Mouse (Mus musculus) forebrain, embryonic 15.5 days (tissue): ENCODE data around the gene Lamb2. TPM values are rescaled to one million over a fixed set of nuclear protein-coding genes. Genes with fewer than 3 reads are reported as not detected.

Source experiments
- ATAC-seq: fragments of 200-750 bp; cut with Nextera tagmentation; replicated peaks from 2 replicates; pipeline ENCODE4 v1.8.0; 2017; ENCODE audit warnings: mild to moderate bottlenecking, moderate TSS enrichment, moderate library complexity
- H3K27ac ChIP-seq: fragments of 300-500 bp; sonication (generic); replicated peaks from 2 replicates; pipeline ENCODE4 v1.5.1; 2015; ENCODE audit warnings: mild to moderate bottlenecking, inconsistent platforms
- H3K27me3 ChIP-seq: fragments of 300-500 bp; sonication (generic); 2 replicates; pipeline ENCODE4 v1.6.1; 2015; ENCODE audit warnings: inconsistent platforms
- H3K36me3 ChIP-seq: fragments of 300-500 bp; sonication (generic); 2 replicates; pipeline ENCODE4 v1.6.1; 2015; ENCODE audit warnings: mild to moderate bottlenecking, inconsistent platforms
- H3K4me1 ChIP-seq: fragments of 300-500 bp; sonication (generic); 2 replicates; pipeline ENCODE4 v1.6.1; 2015; ENCODE audit warnings: inconsistent platforms
- H3K4me2 ChIP-seq: fragments of 300-500 bp; sonication (generic); replicated peaks from 2 replicates; pipeline ENCODE4 v1.6.1; 2015; ENCODE audit warnings: mild to moderate bottlenecking, inconsistent platforms
- H3K4me3 ChIP-seq: fragments of 300-500 bp; sonication (generic); 2 replicates; pipeline ENCODE4 v1.5.1; 2015; ENCODE audit warnings: mild to moderate bottlenecking, inconsistent platforms
- H3K9ac ChIP-seq: fragments of 300-500 bp; sonication (generic); replicated peaks from 2 replicates; pipeline ENCODE4 v1.6.1; 2015; ENCODE audit warnings: mild to moderate bottlenecking, inconsistent platforms
- H3K9me3 ChIP-seq: fragments of 300-500 bp; sonication (generic); 2 replicates; pipeline ENCODE4 v1.6.1; 2016; ENCODE audit warnings: inconsistent platforms
- WGBS: fragments of 180-500 bp; shearing (Covaris S2); methylation state at CpG from one replicate; pipeline ENCODE4 v1.1.7; 2015; ENCODE audit warnings: mixed read lengths; 5-methylcytosine and 5-hydroxymethylcytosine counted together
- polyA plus RNA-seq: library from polyadenylated mRNA; unstranded; fragments of >200 nt; fragmentation: Nextera tagmentation; extraction: Ambion mirVana; gene quantifications from 2 replicates; pipeline ENCODE4 v1.2.1, GENCODE M21; 2015

Lamb2 gene
- polyA plus RNA-seq, 1 experiment from 2014 or later = 15.7 TPM

- ATAC-seq = peak; percentile 87
- Histone ChIP-seq H3K27me3 (no peaks in the 10 kb centered on the region), H3K4me1 (peaks cover 46% of the 10 kb centered on the region), H3K9ac (peak overlapping the region; percentile 60), H3K36me3 (peaks cover 11% of the 10 kb centered on the region; the same call in 1 of the 2 replicates), H3K27ac (peak overlapping the region; percentile 83), H3K9me3 (no peaks in the 10 kb centered on the region), H3K4me2 (peak overlapping the region; percentile 72), H3K4me3 (peak overlapping the region; percentile 51)
- WGBS = under 1% methylated on average over 40 of the region's 40 CpGs
Measured at GRCm38 (mm10) chr9:108452291-108452906, 27.1 kb upstream of the Lamb2 start.

- Histone ChIP-seq H3K9me3 (no peaks in the 10 kb centered on the region), H3K9ac (peak overlapping the region; percentile 60), H3K4me2 (peak overlapping the region; percentile 72), H3K36me3 (peaks cover 9% of the 10 kb centered on the region; the same call in 1 of the 2 replicates), H3K4me1 (peaks cover 46% of the 10 kb centered on the region), H3K4me3 (peak overlapping the region; percentile 51), H3K27me3 (no peaks in the 10 kb centered on the region), H3K27ac (peak overlapping the region; percentile 83)
- ATAC-seq = peak; percentile 17; the same call in 1 of the 2 replicates
- WGBS = 42% methylated on average over 6 of the region's 6 CpGs
Measured at GRCm38 (mm10) chr9:108452911-108453310, 26.6 kb upstream of the Lamb2 start.

- ATAC-seq = no peak
- Histone ChIP-seq H3K9ac (peak overlapping the region; percentile 60), H3K27ac (peak overlapping the region; percentile 83), H3K4me1 (peaks cover 46% of the 10 kb centered on the region), H3K4me2 (peak overlapping the region; percentile 72), H3K4me3 (peak overlapping the region; percentile 51), H3K36me3 (peaks cover 4% of the 10 kb centered on the region; the same call in 1 of the 2 replicates), H3K9me3 (no peaks in the 10 kb centered on the region), H3K27me3 (no peaks in the 10 kb centered on the region)
- WGBS = 72% methylated on average over 4 of the region's 4 CpGs
Measured at GRCm38 (mm10) chr9:108453458-108453857, 26.1 kb upstream of the Lamb2 start.

- Histone ChIP-seq H3K4me2 (no peak overlapping the region), H3K4me1 (peaks cover 37% of the 10 kb centered on the region), H3K36me3 (no peaks in the 10 kb centered on the region), H3K27me3 (no peaks in the 10 kb centered on the region), H3K27ac (no peak overlapping the region), H3K4me3 (no peak overlapping the region), H3K9ac (no peak overlapping the region), H3K9me3 (no peaks in the 10 kb centered on the region)
- no peak for ATAC-seq
- 86% methylated on average over 6 of the region's 6 CpGs for WGBS
Measured at GRCm38 (mm10) chr9:108454429-108454828, 25.1 kb upstream of the Lamb2 start.

- no peaks in the 10 kb centered on the region for H3K27me3 ChIP-seq
- 81% methylated on average over 12 of the region's 12 CpGs for WGBS
Measured at GRCm38 (mm10) chr9:108455747-108456571, 23.6 kb upstream of the Lamb2 start.

GRCm38 (mm10) chr9:108456953-108457352 lies 22.6 kb upstream of the Lamb2 start:
- no peaks in the 10 kb centered on the region for H3K36me3 ChIP-seq
- H3K27me3 ChIP-seq = no peaks in the 10 kb centered on the region
- no peak overlapping the region for H3K9ac ChIP-seq
- 86% methylated on average over 10 of the region's 10 CpGs for WGBS
- peaks cover 24% of the 10 kb centered on the region for H3K4me1 ChIP-seq
- no peak for ATAC-seq
- H3K4me2 ChIP-seq = no peak overlapping the region
- H3K4me3 ChIP-seq = no peak overlapping the region
- no peak overlapping the region for H3K27ac ChIP-seq
- H3K9me3 ChIP-seq = no peaks in the 10 kb centered on the region

More at GRCm38 (mm10) chr9:108455747-108456571, 23.6 kb upstream of the Lamb2 start:
- no peak overlapping the region for H3K27ac ChIP-seq
- peaks cover 25% of the 10 kb centered on the region for H3K4me1 ChIP-seq
- no peaks in the 10 kb centered on the region for H3K36me3 ChIP-seq
- H3K9ac ChIP-seq = no peak overlapping the region
- ATAC-seq = no peak
- no peaks in the 10 kb centered on the region for H3K9me3 ChIP-seq
- no peak overlapping the region for H3K4me2 ChIP-seq
- no peak overlapping the region for H3K4me3 ChIP-seq

GRCm38 (mm10) chr9:108459939-108460318 lies 19.6 kb upstream of the Lamb2 start:
- no peak overlapping the region for H3K9ac ChIP-seq
- peak; percentile 27; the same call in 1 of the 2 replicates for ATAC-seq

GRCm38 (mm10) chr9:108460319-108461178 lies 19.0 kb upstream of the Lamb2 start, which contains the start of gene Ccdc71:
Ccdc71 (plus strand) TSS chr9:108460527.
- Histone ChIP-seq H3K4me1 (peaks cover 15% of the 10 kb centered on the region), H3K9me3 (no peaks in the 10 kb centered on the region), H3K9ac (peak within 1 kb of the TSS; percentile 90), H3K4me2 (peak within 1 kb of the TSS; percentile 85), H3K4me3 (peak within 1 kb of the TSS; percentile 93), H3K36me3 (peaks cover 26% of the 10 kb centered on the region), H3K27me3 (no peaks in the 10 kb centered on the region), H3K27ac (peak within 1 kb of the TSS; percentile 67)
- peak; percentile 86 for ATAC-seq
- 1% methylated on average over 52 of the region's 52 CpGs for WGBS

More at GRCm38 (mm10) chr9:108459939-108460318, 19.6 kb upstream of the Lamb2 start:
- Histone ChIP-seq H3K4me3 (peak overlapping the region; percentile 93), H3K4me2 (peak overlapping the region; percentile 85), H3K27ac (peak overlapping the region; percentile 67), H3K9me3 (no peaks in the 10 kb centered on the region), H3K4me1 (peaks cover 15% of the 10 kb centered on the region), H3K36me3 (peaks cover 20% of the 10 kb centered on the region), H3K27me3 (no peaks in the 10 kb centered on the region)
- 86% methylated on average over 1 of the region's 1 CpGs for WGBS

GRCm38 (mm10) chr9:108461181-108461631 lies 18.3 kb upstream of the Lamb2 start, which contains the start of gene Klhdc8b:
Klhdc8b (minus strand) TSS chr9:108461581.
- Histone ChIP-seq H3K4me2 (peak within 1 kb of the TSS; percentile 85), H3K9me3 (no peaks in the 10 kb centered on the region), H3K27me3 (no peaks in the 10 kb centered on the region), H3K27ac (peak within 1 kb of the TSS; percentile 67), H3K4me3 (peak within 1 kb of the TSS; percentile 93), H3K9ac (peak within 1 kb of the TSS; percentile 90), H3K36me3 (peaks cover 33% of the 10 kb centered on the region), H3K4me1 (peaks cover 15% of the 10 kb centered on the region)
- 24% methylated on average over 11 of the region's 11 CpGs for WGBS
- peak; percentile 9; the same call in 1 of the 2 replicates for ATAC-seq

- Histone ChIP-seq H3K27ac (no peak overlapping the region), H3K9ac (no peak overlapping the region), H3K4me1 (peaks cover 15% of the 10 kb centered on the region), H3K9me3 (no peaks in the 10 kb centered on the region), H3K4me2 (peak overlapping the region; percentile 85), H3K4me3 (peak overlapping the region; percentile 93), H3K27me3 (no peaks in the 10 kb centered on the region), H3K36me3 (peaks cover 36% of the 10 kb centered on the region)
- WGBS = 90% methylated on average over 5 of the region's 5 CpGs
- ATAC-seq = no peak
Measured at GRCm38 (mm10) chr9:108461675-108462074, 17.9 kb upstream of the Lamb2 start.

GRCm38 (mm10) chr9:108462192-108462591 lies 17.3 kb upstream of the Lamb2 start:
- Histone ChIP-seq H3K9me3 (no peaks in the 10 kb centered on the region), H3K4me2 (no peak overlapping the region), H3K27me3 (no peaks in the 10 kb centered on the region), H3K9ac (no peak overlapping the region), H3K4me1 (peaks cover 15% of the 10 kb centered on the region), H3K36me3 (peaks cover 41% of the 10 kb centered on the region), H3K27ac (no peak overlapping the region), H3K4me3 (no peak overlapping the region)
- 93% methylated on average over 10 of the region's 10 CpGs for WGBS
- ATAC-seq = no peak
